Mouse (Mus musculus): ENCODE data around the gene C77080. TPM values are rescaled to one million over a fixed set of nuclear protein-coding genes. Genes with fewer than 3 reads are reported as not detected.

C77080 gene
- total RNA-seq, 1 experiment from 2014 or later, result 2.7 TPM

DNA sequence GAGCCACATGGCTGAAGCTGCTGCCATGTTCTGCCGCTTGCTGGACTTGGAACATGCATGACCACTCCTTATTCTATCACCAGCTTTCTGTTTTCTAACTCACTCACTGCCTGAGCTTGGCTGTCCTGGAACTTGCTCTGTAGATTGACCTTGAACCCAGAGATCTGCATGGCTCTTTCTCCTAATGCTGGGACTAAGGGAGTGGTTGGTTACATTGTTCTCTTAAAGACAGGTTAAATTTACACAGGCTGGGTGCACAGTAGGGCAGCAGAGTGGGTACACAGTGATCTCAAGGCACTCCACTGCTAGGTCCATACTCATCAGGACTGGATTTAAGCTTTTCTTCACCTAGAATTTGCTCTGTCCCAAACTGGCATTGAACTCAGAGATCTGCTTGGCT lies 66.9 kb downstream of the C77080 start:
- ATAC-seq (replicated peaks in 1 of 2; ENCODE audit: insufficient read depth in 1 of 2, low FRiP score in 2 of 2, low TSS enrichment in 1 of 2, low read depth in 1 of 2, poor library complexity in 2 of 2, severe bottlenecking in 2 of 2), result no peak

DNA sequence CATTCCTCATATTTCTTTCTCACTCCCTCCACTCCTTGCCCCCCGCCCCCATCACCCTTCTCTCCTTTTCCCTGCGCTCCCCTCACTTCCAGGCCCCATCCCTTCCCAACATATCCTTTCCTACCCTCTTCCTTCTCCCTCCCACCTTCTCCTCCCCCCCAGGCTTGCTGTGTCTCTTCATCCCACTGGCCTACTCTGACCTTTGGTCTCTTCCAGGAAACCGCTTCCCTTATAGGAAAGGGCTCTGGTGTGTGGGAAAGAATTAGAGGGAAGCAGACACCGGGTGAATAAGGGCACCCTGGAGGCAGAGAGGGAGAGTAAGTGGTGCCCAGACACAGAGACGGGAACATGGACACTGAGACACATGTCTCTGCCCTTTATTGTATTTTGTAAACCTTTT lies 69.5 kb downstream of the C77080 start:
- no peak for ATAC-seq (replicated peaks in 1 of 2; ENCODE audit: insufficient read depth in 1 of 2, low FRiP score in 2 of 2, low TSS enrichment in 1 of 2, low read depth in 1 of 2, poor library complexity in 2 of 2, severe bottlenecking in 2 of 2)

DNA sequence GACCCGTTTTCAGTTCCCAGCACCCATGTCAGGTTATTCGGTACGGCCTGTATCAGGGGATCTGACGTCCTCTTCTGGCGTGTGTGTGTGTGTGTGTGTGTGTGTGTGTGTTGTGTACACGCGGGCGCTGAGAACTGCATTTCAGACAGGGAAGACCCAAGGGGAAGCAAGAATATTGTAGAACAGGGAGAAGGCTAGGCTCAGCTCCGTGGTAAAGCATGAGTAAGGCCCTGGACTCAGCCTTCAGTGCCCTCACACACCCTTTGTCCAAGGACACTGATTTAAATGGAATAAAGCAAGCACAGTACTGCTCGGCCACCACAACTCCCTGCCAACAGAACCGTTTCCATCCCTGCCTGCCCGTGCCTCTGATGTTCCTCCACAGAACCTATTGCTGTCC lies 70.7 kb downstream of the C77080 start:
- ATAC-seq (replicated peaks in 1 of 2; ENCODE audit: insufficient read depth in 1 of 2, low FRiP score in 2 of 2, low TSS enrichment in 1 of 2, low read depth in 1 of 2, poor library complexity in 2 of 2, severe bottlenecking in 2 of 2), result no peak

DNA sequence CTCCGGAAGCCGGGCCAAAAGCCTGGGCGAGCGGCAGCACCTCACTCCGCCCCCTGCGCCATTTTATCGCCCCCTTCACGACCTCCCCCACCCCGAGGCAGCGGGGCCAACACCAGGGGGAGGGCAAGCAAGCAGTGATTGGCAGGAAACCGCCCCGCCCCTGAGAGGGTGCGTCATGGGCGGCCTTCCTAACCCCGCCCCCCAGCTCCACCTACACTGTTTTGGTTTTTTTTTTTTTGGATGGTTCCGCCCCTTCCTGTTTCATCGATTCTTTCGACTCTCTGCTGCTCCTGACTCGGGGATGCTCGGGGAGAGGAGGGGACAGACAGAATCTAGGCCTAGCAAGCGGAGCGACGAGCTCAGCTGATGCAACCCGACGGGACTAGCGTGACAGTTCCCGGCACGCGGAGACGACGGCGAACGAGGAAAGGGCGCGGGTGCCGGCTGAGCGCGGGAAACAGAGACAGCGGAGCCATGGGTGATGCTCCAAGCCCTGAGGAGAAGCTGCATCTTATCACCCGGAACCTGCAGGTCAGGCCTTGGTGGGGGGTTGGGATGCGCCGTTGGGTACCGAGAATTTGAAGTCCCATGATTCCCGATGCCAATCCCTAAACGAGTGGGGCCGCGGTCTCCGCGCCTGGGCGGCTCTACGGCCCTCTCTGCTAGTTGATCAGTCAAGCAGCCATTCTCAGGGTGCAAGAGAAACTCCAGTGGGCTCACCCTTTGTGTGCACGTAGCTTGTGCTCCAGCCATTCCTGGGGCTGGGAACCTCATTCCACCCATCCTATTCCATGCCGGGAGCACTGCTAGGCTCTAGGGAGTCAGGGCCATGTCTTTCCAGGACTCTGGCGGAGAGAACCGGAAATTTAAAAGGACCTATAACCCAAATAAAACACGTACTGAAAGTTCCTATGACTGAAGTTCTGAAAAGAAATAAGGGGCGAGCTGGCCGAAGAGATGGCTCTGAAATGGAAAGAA lies 71.4 kb downstream of the C77080 start, which contains the start of the genes S100pbp and Yars:
Gene S100pbp (minus strand): TSS at position 186 of the 978 bp plus-strand sequence.
Gene Yars (plus strand): TSS at position 219 of the 978 bp plus-strand sequence.
- ATAC-seq (replicated peaks in 1 of 2; ENCODE audit: insufficient read depth in 1 of 2, low FRiP score in 2 of 2, low TSS enrichment in 1 of 2, low read depth in 1 of 2, poor library complexity in 2 of 2, severe bottlenecking in 2 of 2), result peak; percentile 95

DNA sequence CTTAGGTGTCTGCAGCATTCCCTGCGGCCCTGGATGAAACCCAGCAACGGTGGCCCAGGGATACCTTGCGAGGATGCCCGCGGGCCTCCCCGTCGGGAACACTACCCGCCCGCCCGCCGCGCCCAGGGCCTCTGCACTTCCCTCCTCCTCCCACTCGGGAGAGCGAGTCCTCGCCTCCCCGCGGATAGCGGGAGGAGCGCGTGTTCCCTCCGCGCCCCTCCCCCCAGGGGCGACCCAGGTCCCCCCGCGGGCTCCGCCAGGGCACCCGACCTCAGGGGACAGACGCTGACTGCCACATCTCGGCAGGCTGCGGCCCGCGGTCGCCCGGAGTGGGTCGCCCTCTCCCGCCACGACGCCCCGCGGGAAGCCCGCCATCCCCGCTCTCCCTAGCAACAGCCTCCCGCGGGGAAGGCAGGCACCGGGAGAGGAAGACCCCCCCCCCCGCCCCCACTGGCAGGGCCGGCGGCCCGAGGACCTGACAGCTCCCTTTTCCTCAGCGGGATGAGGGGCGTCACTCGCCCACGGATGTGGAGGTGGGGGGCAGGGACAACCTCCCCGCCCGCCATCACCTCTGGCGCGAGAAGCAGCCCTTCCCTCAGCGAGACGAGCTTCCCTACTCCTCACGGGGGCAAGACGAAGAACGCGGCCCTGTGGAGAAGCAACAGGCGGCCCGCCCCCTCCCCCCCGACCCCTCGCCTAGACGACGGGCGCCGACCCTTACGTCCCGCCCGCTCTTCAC lies 72.2 kb downstream of the C77080 start:
- ATAC-seq (replicated peaks in 1 of 2; ENCODE audit: insufficient read depth in 1 of 2, low FRiP score in 2 of 2, low TSS enrichment in 1 of 2, low read depth in 1 of 2, poor library complexity in 2 of 2, severe bottlenecking in 2 of 2), result no peak; a peak in 1 of 4 replicates

DNA sequence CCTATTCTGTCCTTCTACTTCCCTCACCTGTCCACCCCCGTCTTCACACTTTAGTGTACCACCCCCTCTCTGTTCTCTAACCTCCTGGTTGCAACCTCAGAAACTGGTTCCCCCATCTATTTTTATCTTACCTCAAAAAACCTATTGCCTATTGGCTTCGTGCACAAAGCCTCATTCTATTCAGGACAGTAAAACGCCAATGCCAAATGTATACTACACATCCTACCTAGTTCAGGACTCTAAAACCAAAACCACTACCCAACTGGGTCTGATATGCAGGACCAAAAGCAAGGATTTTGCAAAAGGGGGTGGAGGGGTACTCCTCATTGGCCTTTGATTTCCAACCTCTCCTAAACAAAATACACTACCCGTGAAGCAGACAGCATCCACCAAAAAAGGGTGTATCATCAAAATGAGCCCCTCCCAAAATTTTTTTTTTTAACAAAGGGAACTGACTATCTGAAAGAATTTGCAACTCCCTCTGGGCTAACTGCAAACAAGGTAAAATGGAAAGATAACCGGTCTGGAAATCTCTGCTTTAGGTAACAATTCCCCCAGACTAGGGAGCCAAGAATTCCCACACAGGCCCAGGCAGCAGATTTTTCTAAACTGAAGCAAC lies 73.1 kb downstream of the C77080 start:
- ATAC-seq (replicated peaks in 1 of 2; ENCODE audit: insufficient read depth in 1 of 2, low FRiP score in 2 of 2, low TSS enrichment in 1 of 2, low read depth in 1 of 2, poor library complexity in 2 of 2, severe bottlenecking in 2 of 2), result no peak

DNA sequence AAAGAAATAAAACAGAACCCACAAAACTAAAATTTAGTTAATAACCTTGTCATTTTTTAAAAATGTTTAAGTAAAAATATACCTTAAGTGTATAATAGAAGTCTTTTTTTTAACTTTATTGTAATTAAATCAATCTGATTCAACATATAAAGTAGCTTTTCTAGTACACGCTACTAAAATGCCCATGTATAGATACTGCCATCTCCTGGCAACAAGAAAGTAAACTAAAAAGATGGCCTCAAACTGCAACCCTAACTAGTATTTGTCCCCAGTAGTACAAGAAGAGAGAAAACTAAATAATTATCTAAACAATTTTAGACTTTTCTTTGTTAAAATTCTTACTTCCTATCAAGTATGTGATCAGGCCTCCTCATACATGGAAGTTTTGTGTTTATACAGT lies 81.6 kb downstream of the C77080 start:
- ATAC-seq (replicated peaks in 1 of 2; ENCODE audit: insufficient read depth in 1 of 2, low FRiP score in 2 of 2, low TSS enrichment in 1 of 2, low read depth in 1 of 2, poor library complexity in 2 of 2, severe bottlenecking in 2 of 2), result no peak

DNA sequence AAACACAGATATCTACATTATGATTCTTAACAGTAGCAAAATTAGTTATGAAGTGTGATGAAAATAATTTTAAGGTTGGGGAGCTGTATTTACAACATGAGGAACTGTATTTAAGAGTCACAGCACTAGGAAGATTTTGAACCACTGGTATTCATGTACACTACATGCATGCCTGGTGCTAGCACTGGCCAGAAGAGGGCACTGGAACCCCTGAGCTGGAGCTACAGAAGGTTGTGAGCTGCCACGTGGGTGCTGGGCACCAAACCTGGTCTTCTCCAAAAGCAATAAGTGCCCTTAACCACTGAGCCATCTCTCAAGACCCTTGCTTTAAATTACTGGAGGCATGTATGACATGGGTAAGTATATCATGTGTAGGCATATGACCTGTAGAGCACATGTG lies 88.7 kb downstream of the C77080 start:
- no peak for ATAC-seq (replicated peaks in 1 of 2; ENCODE audit: insufficient read depth in 1 of 2, low FRiP score in 2 of 2, low TSS enrichment in 1 of 2, low read depth in 1 of 2, poor library complexity in 2 of 2, severe bottlenecking in 2 of 2)

Other genes starting within 250 kb of the C77080 start
- gene Rnf19b, start 203.1 kb downstream of the C77080 start, total RNA-seq (2017), result 59.5 and 74.9 TPM in 2 replicates
- gene Tmem54, start 155.9 kb downstream of the C77080 start, total RNA-seq (2017), result not detected in 2 replicates
- gene Hpca, start 139.4 kb downstream of the C77080 start, total RNA-seq (2017), result not detected in 2 replicates
- gene Fndc5, start 124.4 kb downstream of the C77080 start, total RNA-seq (2017), result 0.25 TPM in 1 of 2 replicates, not detected in the other
- gene S100pbp, start 71.7 kb downstream of the C77080 start, total RNA-seq (2017), result 31.1 and 36.7 TPM in 2 replicates
- 50.7 and 55.0 TPM in 2 replicates for gene Yars, start 71.6 kb downstream of the C77080 start, total RNA-seq (2017)
- gene Sync, start 26.2 kb upstream of the C77080 start, total RNA-seq (2017), result 0.05 TPM in 1 of 2 replicates, not detected in the other
- 118 and 128 TPM in 2 replicates for gene Rbbp4, start 74.0 kb upstream of the C77080 start, total RNA-seq (2017)
- gene Zbtb8os, start 74.3 kb upstream of the C77080 start, total RNA-seq (2017), result 89.1 and 106 TPM in 2 replicates
- gene Zbtb8a, start 116.7 kb upstream of the C77080 start, total RNA-seq (2017), result 8.1 and 12.2 TPM in 2 replicates
- not detected in 2 replicates for gene Zbtb8b, start 179.4 kb upstream of the C77080 start, total RNA-seq (2017)
- gene Bsdc1, start 200.2 kb upstream of the C77080 start, total RNA-seq (2017), result 36.2 and 41.3 TPM in 2 replicates
- gene Tssk3, start 229.6 kb upstream of the C77080 start, total RNA-seq (2017), result not detected in 2 replicates
- gene Fam229a, start 229.8 kb upstream of the C77080 start, total RNA-seq (2017), result not detected in 2 replicates

Data from hematopoietic stem cell, adult 5-6 weeks (primary cell).